Mouse (Mus musculus) heart, adult 2 months (tissue): Measurements from ENCODE around the gene Kdm2b.

Source experiments
- CTCF ChIP-seq: fragments of 200-600 bp; IDR thresholded peaks from 2 replicates; pipeline ENCODE4 v1.8.1; 2022; ENCODE audit warnings: antibody characterized with exemption, mild to moderate bottlenecking, moderate library complexity
- POLR2A ChIP-seq: fragments of 200-500 bp; IDR thresholded peaks from 2 replicates; pipeline ENCODE4 v1.6.1; 2011; ENCODE audit warnings: mild to moderate bottlenecking, low read depth, low read length, control low read depth; ENCODE audit not compliant: insufficient read depth

DNA sequence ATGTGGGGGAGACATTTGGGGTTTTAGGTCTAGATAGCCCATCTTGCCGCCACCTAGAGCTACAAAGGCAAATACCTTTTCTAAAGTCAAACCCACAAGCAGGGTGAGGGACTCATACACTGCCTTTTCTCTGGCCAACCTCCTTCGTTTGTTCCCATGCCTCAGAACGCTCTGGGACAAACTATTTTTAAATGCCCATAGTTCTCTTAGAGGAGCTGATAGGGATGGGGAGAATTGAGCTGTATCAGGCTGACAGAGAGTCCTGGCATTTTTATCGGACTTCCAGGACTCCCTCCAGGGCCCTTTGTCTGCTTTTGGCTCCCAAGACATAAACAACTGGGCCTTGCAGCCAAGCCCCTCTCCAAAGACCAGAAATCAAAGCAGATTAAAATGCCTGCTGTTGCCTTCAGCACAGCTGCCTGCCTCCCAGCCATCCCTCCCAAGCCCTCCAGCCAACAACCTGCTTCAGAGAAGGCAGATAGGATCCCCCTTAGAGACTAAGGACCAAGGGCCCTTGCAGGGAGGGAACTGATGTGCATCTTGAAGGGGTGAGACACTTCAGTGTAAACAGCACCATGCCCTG is 51.6 kb downstream of the Kdm2b start:
- no peak for TF ChIP-seq POLR2A
- TF ChIP-seq CTCF = no peak
